Mouse (Mus musculus) MEL (cell line): Measurements from ENCODE around the gene Magi2. TPM values are rescaled to one million over a fixed set of nuclear protein-coding genes. Genes with fewer than 3 reads are reported as not detected.

Source experiments
- DNase-seq: peaks from one replicate; pipeline ENCODE4 v3.0.0; 2011; ENCODE audit warnings: low read depth, low spot score
- H3K27ac ChIP-seq: 2 replicates; pipeline ENCODE4 v1.5.1; 2012; ENCODE audit warnings: low read depth, mild to moderate bottlenecking, control low read depth, low read length, moderate library complexity; ENCODE audit not compliant: control insufficient read depth
- H3K27me3 ChIP-seq, 2 experiments: fragments of 150-350 bp in 1 of 2; sonication (generic) in 1 of 2; 2 replicates each; pipeline ENCODE4 v1.6.1; 2012; ENCODE audit warnings: low read length in 2 of 2, mild to moderate bottlenecking in 2 of 2, improper control_type of control experiment in 1 of 2, moderate library complexity in 1 of 2; ENCODE audit not compliant: insufficient read depth in 2 of 2, control insufficient read depth in 1 of 2
- H3K36me3 ChIP-seq, 2 experiments: 2 replicates each; pipeline ENCODE4 v1.6.1; 2012 to 2014; ENCODE audit warnings: low read length in 2 of 2, improper control_type of control experiment in 1 of 2, inconsistent platforms in 1 of 2, mild to moderate bottlenecking in 1 of 2; ENCODE audit not compliant: insufficient read depth in 2 of 2, control insufficient read depth in 1 of 2
- H3K4me1 ChIP-seq, 2 experiments: fragments of 150-350 bp in 1 of 2; sonication (generic) in 1 of 2; 2 replicates each; pipeline ENCODE4 v1.6.1; 2012; ENCODE audit warnings: low read length in 2 of 2, improper control_type of control experiment in 1 of 2, mild to moderate bottlenecking in 1 of 2; ENCODE audit not compliant: insufficient read depth in 2 of 2, control insufficient read depth in 1 of 2
- H3K4me3 ChIP-seq, 2 experiments: fragments of 150-350 bp in 1 of 2; sonication (generic) in 1 of 2; 2 replicates each; pipeline ENCODE4 v1.5.1; 2012; ENCODE audit warnings: low read depth in 2 of 2, low read length in 2 of 2, mild to moderate bottlenecking in 2 of 2, moderate library complexity in 2 of 2, control low read depth in 1 of 2, improper control_type of control experiment in 1 of 2; ENCODE audit not compliant: control insufficient read depth in 1 of 2, insufficient read depth in 1 of 2
- H3K79me2 ChIP-seq: 2 replicates; pipeline ENCODE4 v1.6.1; 2012; ENCODE audit warnings: mild to moderate bottlenecking, low read length, moderate library complexity; ENCODE audit not compliant: control insufficient read depth, poor library complexity, insufficient read depth
- H3K9ac ChIP-seq: 2 replicates; pipeline ENCODE4 v1.6.1; 2012; ENCODE audit warnings: low read depth, mild to moderate bottlenecking, control low read depth, low read length, moderate library complexity; ENCODE audit not compliant: control insufficient read depth, poor library complexity, severe bottlenecking
- H3K9me3 ChIP-seq: fragments of 150-350 bp; sonication (generic); replicated peaks from 2 replicates; pipeline ENCODE4 v1.6.1; 2012; ENCODE audit warnings: mild to moderate bottlenecking, low read length, improper control_type of control experiment, moderate library complexity; ENCODE audit not compliant: insufficient read depth
- CHD1 ChIP-seq: IDR thresholded peaks from 2 replicates; pipeline ENCODE4 v1.6.1; 2012; ENCODE audit warnings: low read depth, mild to moderate bottlenecking, inconsistent platforms, low read length, improper control_type of control experiment
- CHD2 ChIP-seq: IDR thresholded peaks from 2 replicates; pipeline ENCODE4 v1.6.1; 2011; ENCODE audit warnings: low read length, improper control_type of control experiment
- CTCF ChIP-seq, 3 experiments: IDR thresholded peaks in 2 of 3; conservative IDR thresholded peaks in 1 of 3; 2 replicates each; pipeline ENCODE4 v1.5.1; 2011 to 2012; ENCODE audit warnings: low read length in 3 of 3, low read depth in 2 of 3, mild to moderate bottlenecking in 2 of 3, improper control_type of control experiment in 1 of 3, inconsistent platforms in 1 of 3, mixed read lengths in 1 of 3, moderate library complexity in 1 of 3; ENCODE audit not compliant: control insufficient read depth in 1 of 3, insufficient read depth in 1 of 3, poor library complexity in 1 of 3, severe bottlenecking in 1 of 3
- ELF1 ChIP-seq: IDR thresholded peaks from 2 replicates; pipeline ENCODE4 v1.6.1; 2014; ENCODE audit warnings: low read depth, mild to moderate bottlenecking, inconsistent platforms, low read length, improper control_type of control experiment, moderate library complexity
- EP300 ChIP-seq, 2 experiments: IDR thresholded peaks; 2 replicates each; pipeline ENCODE4 v1.6.1; 2011; ENCODE audit warnings: improper control_type of control experiment in 2 of 2, low read length in 2 of 2, low read depth in 1 of 2, mild to moderate bottlenecking in 1 of 2
- ETS1 ChIP-seq: IDR thresholded peaks from 2 replicates; pipeline ENCODE4 v1.6.1; 2012; ENCODE audit warnings: low read depth, mild to moderate bottlenecking, inconsistent platforms, low read length, improper control_type of control experiment, moderate library complexity
- GATA1 ChIP-seq: IDR thresholded peaks from 2 replicates; pipeline ENCODE4 v1.6.1; 2011; ENCODE audit warnings: low read depth, low read length, improper control_type of control experiment
- JUND ChIP-seq: IDR thresholded peaks from 2 replicates; pipeline ENCODE4 v1.6.1; 2011; ENCODE audit warnings: low read depth, mild to moderate bottlenecking, improper control_type of control experiment, low read length
- MAFK ChIP-seq: IDR thresholded peaks from 2 replicates; pipeline ENCODE4 v1.6.1; 2011; ENCODE audit warnings: low read depth, mild to moderate bottlenecking, low read length, improper control_type of control experiment, borderline replicate concordance
- MAX ChIP-seq: IDR thresholded peaks from 2 replicates; pipeline ENCODE4 v1.6.1; 2011; ENCODE audit warnings: low read length, improper control_type of control experiment
- MAZ ChIP-seq: IDR thresholded peaks from 2 replicates; pipeline ENCODE4 v1.6.1; 2012; ENCODE audit warnings: low read depth, mild to moderate bottlenecking, inconsistent platforms, low read length, improper control_type of control experiment
- MEF2A ChIP-seq: IDR thresholded peaks from 2 replicates; pipeline ENCODE4 v1.6.1; 2014; ENCODE audit warnings: low read depth, mild to moderate bottlenecking, inconsistent platforms, low read length, improper control_type of control experiment; ENCODE audit not compliant: poor library complexity, insufficient replicate concordance, severe bottlenecking; ENCODE audit errors: extremely low read depth
- MXI1 ChIP-seq: IDR thresholded peaks from 2 replicates; pipeline ENCODE4 v1.6.1; 2011; ENCODE audit warnings: mild to moderate bottlenecking, low read depth, low read length, improper control_type of control experiment
- MYB ChIP-seq: IDR thresholded peaks from 2 replicates; pipeline ENCODE4 v1.6.1; 2011; ENCODE audit warnings: mild to moderate bottlenecking, low read depth, low read length, improper control_type of control experiment
- NELFE ChIP-seq: IDR thresholded peaks from 2 replicates; pipeline ENCODE4 v1.6.1; 2011; ENCODE audit warnings: low read depth, low read length, improper control_type of control experiment
- POLR2A ChIP-seq, 2 experiments: IDR thresholded peaks; 2 replicates each; pipeline ENCODE4 v1.6.1; 2011 to 2012; ENCODE audit warnings: low read length in 2 of 2, mild to moderate bottlenecking in 2 of 2, control low read depth in 1 of 2, improper control_type of control experiment in 1 of 2, low read depth in 1 of 2, moderate library complexity in 1 of 2; ENCODE audit not compliant: control insufficient read depth in 1 of 2, insufficient read depth in 1 of 2, poor library complexity in 1 of 2
- POLR2AphosphoS2 ChIP-seq: IDR thresholded peaks from 2 replicates; pipeline ENCODE4 v1.6.1; 2011; ENCODE audit warnings: low read length, improper control_type of control experiment
- POLR2AphosphoS5 ChIP-seq: IDR thresholded peaks from 2 replicates; pipeline ENCODE4 v1.6.1; 2012; ENCODE audit warnings: low read depth, borderline replicate concordance, mild to moderate bottlenecking, inconsistent platforms, low read length, moderate library complexity, mixed read lengths
- RAD21 ChIP-seq: IDR thresholded peaks from 2 replicates; pipeline ENCODE4 v1.6.1; 2011; ENCODE audit warnings: mild to moderate bottlenecking, low read depth, low read length, improper control_type of control experiment
- RCOR1 ChIP-seq: IDR thresholded peaks from 2 replicates; pipeline ENCODE4 v1.6.1; 2012; ENCODE audit warnings: low read depth, mild to moderate bottlenecking, inconsistent platforms, low read length, improper control_type of control experiment
- SMC3 ChIP-seq: IDR thresholded peaks from 2 replicates; pipeline ENCODE4 v1.6.1; 2011; ENCODE audit warnings: low read depth, low read length, improper control_type of control experiment
- TAL1 ChIP-seq: IDR thresholded peaks from 2 replicates; pipeline ENCODE4 v1.6.1; 2012; ENCODE audit warnings: mild to moderate bottlenecking, inconsistent platforms, low read length, moderate library complexity, mixed read lengths
- TCF12 ChIP-seq: IDR thresholded peaks from 2 replicates; pipeline ENCODE4 v1.6.1; 2014; ENCODE audit warnings: low read depth, mild to moderate bottlenecking, inconsistent platforms, low read length, improper control_type of control experiment, moderate library complexity
- UBTF ChIP-seq: IDR thresholded peaks from 2 replicates; pipeline ENCODE4 v1.6.1; 2012; ENCODE audit warnings: low read depth, mild to moderate bottlenecking, inconsistent platforms, low read length, improper control_type of control experiment, moderate library complexity, borderline replicate concordance; ENCODE audit not compliant: insufficient read depth
- USF1 ChIP-seq: IDR thresholded peaks from 2 replicates; pipeline ENCODE4 v1.6.1; 2014; ENCODE audit warnings: low read depth, mild to moderate bottlenecking, inconsistent platforms, low read length, improper control_type of control experiment, moderate library complexity
- ZKSCAN1 ChIP-seq: IDR thresholded peaks from 2 replicates; pipeline ENCODE4 v1.6.1; 2012; ENCODE audit warnings: low read depth, mild to moderate bottlenecking, inconsistent platforms, low read length, improper control_type of control experiment, moderate library complexity
- ZNF384 ChIP-seq: IDR thresholded peaks from 2 replicates; pipeline ENCODE4 v1.6.1; 2012; ENCODE audit warnings: low read depth, mild to moderate bottlenecking, inconsistent platforms, low read length, improper control_type of control experiment
- polyA plus RNA-seq, 2 experiments: library from polyadenylated mRNA; stranded (reverse) in 1 of 2; unstranded in 1 of 2; fragments of >175 nt in 1 of 2; fragments of >200 nt in 1 of 2; gene quantifications; 2 replicates each; pipeline versions ENCODE4 v1.2.1 to v1.2.4; 2012; ENCODE audit warnings: low replicate concordance in 2 of 2, low read depth in 1 of 2; ENCODE audit not compliant: insufficient read length in 2 of 2, insufficient read depth in 1 of 2, missing spikeins in 1 of 2
- total RNA-seq: library from RNA; depleted of rRNA; stranded (reverse); fragments of 300-350 nt; gene quantifications from 2 replicates; pipeline ENCODE4 v1.2.3, GENCODE M21; 2012

Gene Magi2
- total and polyA plus RNA-seq, 3 experiments, result 0.46 to 0.47 TPM; not detected in 1

- Histone ChIP-seq H3K36me3 (no peaks in the 10 kb centered on the region), H3K4me1 (no peaks in the 10 kb centered on the region), H3K4me3 (no peak overlapping the region), H3K9ac (no peak overlapping the region), H3K27me3 (no peaks in the 10 kb centered on the region)
- TF ChIP-seq TAL1 (no peak), POLR2A (IDR thresholded peaks at IDR 0.05; ENCODE audit: control insufficient read depth in 1 of 2, insufficient read depth in 1 of 2, low read depth in 1 of 2, low read length in 2 of 2, poor library complexity in 1 of 2) (no peak), CTCF (IDR thresholded peaks at IDR 0.05 in 2 of 3, conservative IDR thresholded peaks at IDR 0.05 in 1 of 3; ENCODE audit: control insufficient read depth in 1 of 3, insufficient read depth in 1 of 3, low read depth in 2 of 3, low read length in 3 of 3, poor library complexity in 1 of 3, severe bottlenecking in 1 of 3) (no peak), ZKSCAN1 (no peak), RAD21 (no peak), MAX (no peak), TCF12 (no peak), MXI1 (no peak), EP300 (IDR thresholded peaks at IDR 0.05; ENCODE audit: low read depth in 1 of 2, low read length in 2 of 2) (no peak), JUND (no peak), POLR2AphosphoS2 (no peak), NELFE (no peak), MEF2A (no peak), ELF1 (no peak), CHD1 (no peak), POLR2AphosphoS5 (no peak), RCOR1 (no peak), ETS1 (no peak)
- TF ChIP-seq, all 39 proteins: peak for 0
- no peaks in the 10 kb centered on the region; the same call in 1 of the 2 replicates for H3K9me3 ChIP-seq
- no peaks in the 10 kb centered on the region for H3K79me2 ChIP-seq
- no peak overlapping the region for H3K27ac ChIP-seq
- DNase-seq, result no peak
Observed at GRCm38 (mm10) chr5:20080605-20081309, 853.9 kb downstream of the Magi2 start.

GRCm38 (mm10) chr5:20082368-20082767 is 855.5 kb downstream of the Magi2 start:
- H3K4me3 ChIP-seq, result no peak overlapping the region
- no peak for DNase-seq
- H3K79me2 ChIP-seq, result no peaks in the 10 kb centered on the region
- H3K27ac ChIP-seq, result no peak overlapping the region
- H3K9ac ChIP-seq, result no peak overlapping the region
- TF ChIP-seq CHD1 (no peak), USF1 (no peak), RCOR1 (no peak), MYB (no peak), POLR2AphosphoS5 (no peak), ELF1 (no peak), SMC3 (no peak), MAFK (no peak), UBTF (no peak), ZNF384 (no peak), POLR2AphosphoS2 (no peak), JUND (no peak), CHD2 (no peak), MXI1 (no peak), TCF12 (no peak), GATA1 (no peak), MAX (no peak), MAZ (no peak)
- no peaks in the 10 kb centered on the region for H3K4me1 ChIP-seq
- no peaks in the 10 kb centered on the region for H3K27me3 ChIP-seq
- H3K9me3 ChIP-seq, result no peaks in the 10 kb centered on the region; the same call in 1 of the 2 replicates
- no peaks in the 10 kb centered on the region for H3K36me3 ChIP-seq
